Comparison of ENCODE assay signal across 21 mouse cellular contexts in genomic region chr2:126545297-126545696, GRCm38 (mm10). TPM values are rescaled to one million over a fixed set of nuclear protein-coding genes. Genes with fewer than 3 reads are reported as not detected.
"Had no signal": no experiment of that assay in that cellular context is flagged by ENCODE, and none has a peak within 500 bp of the region (broad histone marks: within the 10 kb centered on the region; RNA-seq: fewer than 3 reads in every experiment).

No protein-coding gene starts in this region.

- H3K4me2 ChIP-seq: intestine, embryonic 15.5 days; lung, embryonic 15.5 days; midbrain, embryonic 13.5 days; neural tube, embryonic 13.5 days; stomach, embryonic 15.5 days had no signal

- H3K9ac ChIP-seq: intestine, embryonic 15.5 days; lung, embryonic 15.5 days; midbrain, embryonic 13.5 days; neural tube, embryonic 13.5 days; stomach, embryonic 15.5 days had no signal

- H3K36me3 ChIP-seq: intestine, embryonic 15.5 days; lung, embryonic 15.5 days; midbrain, embryonic 10.5 days; midbrain, embryonic 13.5 days; neural tube, embryonic 13.5 days; stomach, embryonic 15.5 days had no signal

- H3K4me3 ChIP-seq: intestine, embryonic 15.5 days; layer of hippocampus, adult 2 months; left cerebral cortex, adult 2 months; lung, embryonic 15.5 days; megakaryocyte, embryonic 14.5 days; midbrain, embryonic 10.5 days; midbrain, embryonic 13.5 days; myocyte; neural tube, embryonic 13.5 days; stomach, embryonic 15.5 days had no signal

- H3K27me3 ChIP-seq: intestine, embryonic 15.5 days; lung, embryonic 15.5 days; midbrain, embryonic 13.5 days; neural tube, embryonic 13.5 days; stomach, embryonic 15.5 days had no signal

- H3K27ac ChIP-seq: intestine, embryonic 15.5 days; layer of hippocampus, adult 2 months; left cerebral cortex, adult 2 months; lung, embryonic 15.5 days; midbrain, embryonic 10.5 days; midbrain, embryonic 13.5 days; neural tube, embryonic 13.5 days; stomach, embryonic 15.5 days had no signal

- H3K9me3 ChIP-seq: intestine, embryonic 15.5 days; lung, embryonic 15.5 days; megakaryocyte, embryonic 14.5 days; midbrain, embryonic 10.5 days; midbrain, embryonic 13.5 days; neural tube, embryonic 13.5 days; stomach, embryonic 15.5 days had no signal

- DNase-seq: layer of hippocampus, postnatal 36 days; lung, adult 18-20 months; lung, postnatal 10 days; lung, postnatal 36 days; retina, postnatal 1 day; right cerebral cortex, postnatal 25 days; spleen, adult 18-20 months; thymus, postnatal 36 days had no signal

- H3K4me1 ChIP-seq: intestine, embryonic 15.5 days; lung, embryonic 15.5 days; midbrain, embryonic 10.5 days; midbrain, embryonic 13.5 days; neural tube, embryonic 13.5 days; stomach, embryonic 15.5 days had no signal

- ATAC-seq: hindbrain, embryonic 16.5 days; intestine, embryonic 15.5 days; midbrain, embryonic 13.5 days; midbrain, embryonic 16.5 days had no signal

RNA-seq across cellular contexts. Expression of gene Slc27a2, which starts 6.9 kb away (rescaled TPM):
- polyA plus RNA-seq: limb, embryonic 11.5 days; myocyte had no signal

RNA-seq across cellular contexts. Expression of gene Atp8b4, which starts 44.8 kb away (rescaled TPM):
- polyA plus RNA-seq: midbrain, embryonic 13.5 days; midbrain, embryonic 16.5 days; neural tube, embryonic 13.5 days had no signal
